Mouse (Mus musculus) liver, embryonic 14.5 days (tissue): ENCODE data around the gene Idh1. TPM values are rescaled to one million over a fixed set of nuclear protein-coding genes. Genes with fewer than 3 reads are reported as not detected.

ENCODE experiments used
- ATAC-seq: fragments of 200-750 bp; cut with Nextera tagmentation; 2 replicates; pipeline ENCODE4 v1.8.0; 2017; ENCODE audit warnings: moderate number of reproducible peaks, mild to moderate bottlenecking, moderate library complexity; ENCODE audit not compliant: insufficient read depth
- DNase-seq, 3 experiments: peaks; one replicate each; pipeline ENCODE4 v3.0.0-alpha.2; 2012 to 2013; ENCODE audit warnings: low read depth in 3 of 3, low spot score in 3 of 3
- H3K27ac ChIP-seq: fragments of 300-500 bp; sonication (generic); 2 replicates; pipeline ENCODE4 v1.5.1; 2014; ENCODE audit warnings: moderate library complexity, mild to moderate bottlenecking, control low read depth, inconsistent platforms
- H3K27me3 ChIP-seq: fragments of 300-500 bp; sonication (generic); 2 replicates; pipeline ENCODE4 v1.6.1; 2014; ENCODE audit warnings: mild to moderate bottlenecking, low read length, moderate library complexity; ENCODE audit not compliant: control insufficient read depth, insufficient read depth
- H3K36me3 ChIP-seq: fragments of 300-500 bp; sonication (generic); replicated peaks from 2 replicates; pipeline ENCODE4 v1.6.1; 2014; ENCODE audit warnings: low read depth; ENCODE audit not compliant: control insufficient read depth, insufficient read depth
- H3K4me1 ChIP-seq, 2 experiments: fragments of 200-500 bp in 1 of 2; fragments of 300-500 bp in 1 of 2; sonication (generic) in 1 of 2; replicated peaks; 2 replicates each; pipeline ENCODE4 v1.6.1; 2012 to 2014; ENCODE audit warnings: antibody characterized with exemption in 1 of 2, inconsistent platforms in 1 of 2, low read length in 1 of 2; ENCODE audit not compliant: control insufficient read depth in 2 of 2, insufficient read depth in 2 of 2
- H3K4me2 ChIP-seq: fragments of 300-500 bp; sonication (generic); 2 replicates; pipeline ENCODE4 v1.6.1; 2014; ENCODE audit warnings: low read depth, mild to moderate bottlenecking, control low read depth, moderate library complexity
- H3K4me3 ChIP-seq, 2 experiments: fragments of 200-500 bp in 1 of 2; fragments of 300-500 bp in 1 of 2; sonication (generic) in 1 of 2; 2 replicates each; pipeline ENCODE4 v1.5.1; 2012 to 2014; ENCODE audit warnings: low read depth in 2 of 2, low read length in 2 of 2, mild to moderate bottlenecking in 2 of 2, control low read depth in 1 of 2, inconsistent platforms in 1 of 2, moderate library complexity in 1 of 2; ENCODE audit not compliant: insufficient read depth in 1 of 2
- H3K9ac ChIP-seq: fragments of 300-500 bp; sonication (generic); replicated peaks from 2 replicates; pipeline ENCODE4 v1.6.1; 2014; ENCODE audit warnings: mild to moderate bottlenecking, control low read depth, moderate library complexity
- H3K9me3 ChIP-seq: fragments of 300-500 bp; sonication (generic); 2 replicates; pipeline ENCODE4 v1.6.1; 2016; ENCODE audit warnings: low read length, mixed read lengths; ENCODE audit not compliant: control insufficient read depth
- CTCF ChIP-seq: IDR thresholded peaks from 2 replicates; pipeline ENCODE4 v1.5.1; 2016; ENCODE audit warnings: antibody characterized with exemption, low read depth, control low read depth
- EP300 ChIP-seq: IDR thresholded peaks from 2 replicates; pipeline ENCODE4 v1.6.1; 2016; ENCODE audit warnings: antibody characterized with exemption, low read depth
- WGBS: fragments of 180-500 bp; shearing (Covaris S2); extraction: QIAGEN DNeasy Blood & Tissue Kit; methylation state at CpG from one replicate; pipeline ENCODE4 v1.1.7; 2014; ENCODE audit not compliant: insufficient replicate concordance; 5-methylcytosine and 5-hydroxymethylcytosine counted together
- polyA plus RNA-seq, 2 experiments: library from polyadenylated mRNA; depleted of rRNA in 1 of 2; stranded (reverse) in 1 of 2; unstranded in 1 of 2; fragments of >200 nt; fragmentation: Nextera tagmentation in 1 of 2; extraction: Ambion mirVana in 1 of 2; gene quantifications; 2 replicates each; pipeline versions ENCODE4 v1.2.1 to v1.2.3; 2012 to 2014

Gene Idh1
- polyA plus RNA-seq, 2 experiments, result 34.6 to 96.0 TPM

DNA sequence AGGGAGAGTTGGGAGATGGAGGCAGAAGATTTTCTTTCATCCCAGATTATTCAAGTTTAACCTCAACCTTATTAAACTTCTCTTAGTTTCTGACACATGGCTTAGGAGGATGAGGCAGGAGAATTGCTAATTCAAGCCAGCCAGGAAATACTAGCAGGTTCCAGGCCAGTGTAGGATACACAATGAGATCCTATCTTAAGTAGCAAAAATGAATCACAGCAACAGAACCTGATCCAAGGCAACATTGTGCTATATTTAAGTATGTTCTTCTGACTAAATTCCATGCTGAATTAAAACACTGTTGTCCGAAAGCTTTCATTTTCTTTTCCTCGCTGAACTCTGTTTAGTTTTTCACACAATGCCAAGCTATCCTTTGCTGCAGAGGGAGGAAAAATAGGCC, 6.9 kb upstream of the Idh1 start:
- H3K27me3 ChIP-seq, result no peaks in the 10 kb centered on the region
- WGBS, result 87% methylated on average over 2 of the region's 2 CpGs
- H3K36me3 ChIP-seq, result peaks cover 7% of the 10 kb centered on the region; the same call in 1 of the 2 replicates
- no peak overlapping the region for H3K9ac ChIP-seq
- no peak overlapping the region for H3K4me3 ChIP-seq
- no peaks in the 10 kb centered on the region for H3K9me3 ChIP-seq
- H3K4me1 ChIP-seq, result no peaks in the 10 kb centered on the region
- no peak overlapping the region for H3K4me2 ChIP-seq
- ATAC-seq (no peak), DNase-seq (no peak)
- TF ChIP-seq CTCF, result no peak
- TF ChIP-seq EP300, result no peak
- H3K27ac ChIP-seq, result no peak overlapping the region

DNA sequence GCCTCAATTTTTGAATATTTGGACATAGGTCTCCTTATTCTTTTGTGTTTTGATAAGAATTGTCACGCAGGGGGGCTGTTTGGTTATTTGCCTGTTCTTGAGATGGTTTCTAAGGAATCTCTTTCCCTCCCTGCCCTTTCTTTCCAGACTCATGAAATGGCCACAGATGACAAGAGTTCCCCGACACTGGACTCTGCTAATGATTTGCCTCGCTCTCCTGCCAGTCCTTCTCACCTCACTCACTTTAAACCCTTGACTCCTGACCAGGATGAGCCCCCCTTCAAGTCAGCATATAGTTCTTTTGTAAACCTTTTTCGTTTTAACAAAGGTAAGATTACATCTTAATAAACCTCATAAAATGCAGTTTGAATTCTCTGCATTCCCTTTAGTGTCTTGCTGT, 3.9 kb upstream of the Idh1 start:
- Histone ChIP-seq H3K9ac (no peak overlapping the region), H3K4me3 (no peak overlapping the region), H3K27me3 (no peaks in the 10 kb centered on the region), H3K27ac (no peak overlapping the region), H3K9me3 (no peaks in the 10 kb centered on the region), H3K4me1 (peaks cover 8 to 11% of the 10 kb centered on the region in 2 experiments; a peak in 3 of 4 replicates), H3K4me2 (no peak overlapping the region), H3K36me3 (peaks cover 5% of the 10 kb centered on the region; the same call in 1 of the 2 replicates)
- 67% methylated on average over 4 of the region's 4 CpGs for WGBS
- no peak for TF ChIP-seq CTCF
- no peak for TF ChIP-seq EP300
- DNase-seq (no peak), ATAC-seq (no peak)

DNA sequence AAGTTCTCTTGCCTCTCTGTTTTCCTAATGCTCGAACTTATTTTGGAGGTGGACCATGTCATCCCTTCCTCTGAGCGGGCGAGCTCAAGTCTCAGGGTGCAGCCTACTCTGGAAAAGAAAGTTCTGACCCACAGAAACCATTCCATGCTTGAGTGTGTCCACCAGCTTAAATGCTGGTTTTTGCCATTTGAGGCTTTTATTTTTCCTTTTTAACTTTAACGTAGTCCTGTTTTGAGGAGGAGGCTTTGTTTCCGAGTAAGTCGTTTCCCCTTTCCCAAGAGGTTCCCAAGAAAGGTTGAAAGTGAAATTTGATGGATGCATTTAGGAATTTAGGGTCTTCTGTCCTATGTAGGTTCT, 752 bp upstream of the Idh1 start:
- H3K4me2 ChIP-seq, result peak overlapping the region; percentile 99
- no peaks in the 10 kb centered on the region for H3K27me3 ChIP-seq
- H3K36me3 ChIP-seq, result 0 out of 2 replicates have a peak, but pooled peaks cover 2% of the 10 kb centered on the region
- TF ChIP-seq EP300 (no peak), CTCF (no peak)
- no peaks in the 10 kb centered on the region for H3K9me3 ChIP-seq
- peak overlapping the region; percentile 89 to 94 for H3K4me3 ChIP-seq
- under 1% methylated on average over 6 of the region's 6 CpGs for WGBS
- peak overlapping the region; percentile 61 for H3K27ac ChIP-seq
- H3K9ac ChIP-seq, result peak overlapping the region; percentile 89
- H3K4me1 ChIP-seq, result peaks cover 8 to 11% of the 10 kb centered on the region in 2 experiments; a peak in 3 of 4 replicates
- DNase-seq, result no peak
- ATAC-seq, result peak; percentile 33

DNA sequence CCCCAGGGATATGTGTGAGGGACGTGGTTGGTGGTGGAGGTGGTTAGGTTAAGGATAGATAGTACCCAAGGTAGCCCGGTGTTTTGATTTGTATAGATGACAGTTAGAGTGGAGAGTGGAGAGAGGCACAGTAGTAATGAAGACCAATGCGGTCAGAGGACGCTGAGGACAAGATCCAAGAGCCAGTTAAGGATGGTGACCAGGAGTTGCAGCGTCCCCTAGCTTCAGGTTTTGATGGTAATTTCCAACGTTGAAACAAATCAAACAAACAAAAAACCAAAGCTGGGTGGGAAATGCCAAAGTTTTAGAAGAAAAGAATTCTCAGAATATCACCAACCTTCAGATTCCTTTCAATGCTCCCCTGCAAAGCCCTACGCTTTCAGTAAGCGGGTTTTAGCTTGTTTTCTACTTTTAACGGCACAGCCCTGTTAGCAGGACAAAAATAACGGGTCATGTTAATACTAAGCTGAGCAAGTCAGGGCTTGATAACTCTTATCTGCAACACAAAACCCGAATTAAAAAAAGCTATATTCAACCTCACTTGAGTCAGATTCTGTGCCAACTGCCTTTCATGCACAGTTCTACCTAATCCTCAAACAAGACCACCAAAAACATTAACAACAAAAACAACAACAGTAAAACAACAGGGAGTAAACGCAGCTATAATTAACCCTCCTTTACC, 635 bp downstream of the Idh1 start:
- peaks cover 8 to 16% of the 10 kb centered on the region in 2 experiments; a peak in 3 of 4 replicates for H3K4me1 ChIP-seq
- H3K4me3 ChIP-seq, result peak overlapping the region; percentile 86 to 94
- H3K27ac ChIP-seq, result peak overlapping the region; percentile 51
- peak overlapping the region; percentile 99 for H3K4me2 ChIP-seq
- no peaks in the 10 kb centered on the region for H3K9me3 ChIP-seq
- no peaks in the 10 kb centered on the region for H3K27me3 ChIP-seq
- peak overlapping the region; percentile 63 for H3K9ac ChIP-seq
- H3K36me3 ChIP-seq, result no peaks in the 10 kb centered on the region
- DNase-seq, result no peak
- no peak for ATAC-seq
- WGBS, result 19% methylated on average over 12 of the region's 12 CpGs
- TF ChIP-seq EP300 (no peak), CTCF (peak; percentile 54)

DNA sequence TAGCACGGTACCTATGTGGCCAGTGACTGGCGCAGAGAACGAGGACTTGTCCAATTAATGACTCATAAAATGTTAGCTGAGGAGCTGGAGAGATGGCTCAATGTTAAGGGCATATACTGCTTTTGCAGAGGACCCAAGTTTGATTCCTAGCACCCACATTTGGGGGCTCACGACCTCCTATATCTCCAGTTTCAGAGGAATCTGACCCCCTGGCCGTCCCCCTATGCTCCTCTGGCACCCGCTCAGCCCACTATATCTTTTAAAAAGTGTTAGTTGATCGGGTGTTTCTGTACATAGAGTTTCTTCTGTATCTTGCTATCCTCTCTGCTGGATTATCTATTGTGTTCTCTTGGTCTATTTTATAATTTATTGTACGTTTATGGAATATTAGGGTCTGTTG, 1.3 kb downstream of the Idh1 start:
- Histone ChIP-seq H3K4me2 (no peak overlapping the region), H3K4me3 (no peak overlapping the region), H3K27me3 (no peaks in the 10 kb centered on the region), H3K36me3 (no peaks in the 10 kb centered on the region), H3K9me3 (no peaks in the 10 kb centered on the region), H3K4me1 (peaks cover 8 to 16% of the 10 kb centered on the region in 2 experiments; a peak in 3 of 4 replicates), H3K9ac (no peak overlapping the region), H3K27ac (no peak overlapping the region)
- WGBS, result 79% methylated on average over 8 of the region's 8 CpGs
- no peak for ATAC-seq
- TF ChIP-seq CTCF (no peak), EP300 (no peak)
- no peak for DNase-seq
